Mouse (Mus musculus) neural tube, embryonic 11.5 days (tissue): Measurements from ENCODE around the gene Anapc11. TPM values are rescaled to one million over a fixed set of nuclear protein-coding genes. Genes with fewer than 3 reads are reported as not detected.

Experiments used
- ATAC-seq: fragments of 200-750 bp; cut with Nextera tagmentation; 2 replicates; pipeline ENCODE4 v1.8.0; 2017; ENCODE audit warnings: moderate number of reproducible peaks, mild to moderate bottlenecking, moderate TSS enrichment, moderate library complexity; ENCODE audit not compliant: insufficient read depth, low FRiP score, low TSS enrichment
- DNase-seq: peaks from one replicate; pipeline ENCODE4 v3.0.0-alpha.2; 2015; ENCODE audit warnings: low spot score
- H3K27ac ChIP-seq: fragments of 300-500 bp; sonication (generic); 2 replicates; pipeline ENCODE4 v1.5.1; 2014; ENCODE audit warnings: low read depth, mild to moderate bottlenecking, low read length
- H3K27me3 ChIP-seq: fragments of 300-500 bp; sonication (generic); 2 replicates; pipeline ENCODE4 v1.6.1; 2014; ENCODE audit warnings: mild to moderate bottlenecking, low read length, mixed read lengths; ENCODE audit not compliant: control insufficient read depth, insufficient read depth
- H3K36me3 ChIP-seq: fragments of 300-500 bp; sonication (generic); 2 replicates; pipeline ENCODE4 v1.6.1; 2014; ENCODE audit warnings: mild to moderate bottlenecking, low read length, moderate library complexity, mixed read lengths; ENCODE audit not compliant: control insufficient read depth, insufficient read depth
- H3K4me1 ChIP-seq: fragments of 300-500 bp; sonication (generic); 2 replicates; pipeline ENCODE4 v1.6.1; 2014; ENCODE audit warnings: low read length, mixed read lengths; ENCODE audit not compliant: control insufficient read depth, insufficient read depth
- H3K4me2 ChIP-seq: fragments of 300-500 bp; sonication (generic); 2 replicates; pipeline ENCODE4 v1.6.1; 2014; ENCODE audit warnings: low read depth, mild to moderate bottlenecking, moderate library complexity
- H3K4me3 ChIP-seq: fragments of 300-500 bp; sonication (generic); 2 replicates; pipeline ENCODE4 v1.5.1; 2014; ENCODE audit warnings: low read depth, low read length
- H3K9ac ChIP-seq: fragments of 300-500 bp; sonication (generic); 2 replicates; pipeline ENCODE4 v1.6.1; 2014; ENCODE audit warnings: mild to moderate bottlenecking, low read length
- H3K9me3 ChIP-seq: fragments of 300-500 bp; sonication (generic); 2 replicates; pipeline ENCODE4 v1.6.1; 2016; ENCODE audit warnings: low read length; ENCODE audit not compliant: control insufficient read depth
- WGBS: fragments of 180-500 bp; shearing (Covaris S2); extraction: QIAGEN DNeasy Blood & Tissue Kit; methylation state at CpG from one replicate; pipeline ENCODE4 v1.1.7; 2014; 5-methylcytosine and 5-hydroxymethylcytosine counted together
- polyA plus RNA-seq: library from polyadenylated mRNA; unstranded; fragments of >200 nt; fragmentation: Nextera tagmentation; extraction: Ambion mirVana; gene quantifications from 2 replicates; pipeline ENCODE4 v1.2.1, GENCODE M21; 2014

Anapc11 gene
- polyA plus RNA-seq, 1 experiment from 2014 or later, result 199 TPM

DNA sequence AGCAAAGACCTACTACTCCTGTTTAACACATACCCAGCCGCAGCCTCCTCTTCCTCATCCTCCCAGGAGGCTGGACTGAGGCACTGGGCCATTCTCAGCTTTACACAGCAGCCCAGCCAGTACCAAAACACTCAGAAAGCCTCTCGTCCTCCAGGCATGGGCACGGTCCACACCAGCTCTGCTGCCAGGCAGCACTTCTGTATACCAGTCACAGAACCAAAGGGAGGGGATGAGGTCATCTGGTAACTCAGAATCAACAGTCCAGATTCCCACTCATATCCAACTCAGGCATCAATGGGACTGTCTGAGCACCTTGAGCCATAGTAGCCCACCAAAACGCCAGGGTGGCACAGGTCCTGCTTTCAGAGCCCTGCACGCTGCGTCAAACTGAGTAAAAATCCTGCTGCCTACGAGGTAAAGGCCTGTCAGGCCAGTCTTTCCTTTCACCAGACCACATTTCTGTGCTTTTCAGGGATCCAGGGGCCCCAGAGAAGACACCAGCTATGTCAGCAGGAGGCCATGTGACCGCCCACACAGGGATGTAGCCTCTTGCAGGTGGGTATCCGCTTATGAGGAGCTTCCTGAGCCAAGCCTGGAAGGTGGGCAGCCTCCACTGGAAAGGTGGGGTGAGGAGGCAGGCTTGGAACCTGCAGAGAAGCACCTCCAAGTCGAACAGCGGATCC, 28.7 kb downstream of the Anapc11 start:
- Histone ChIP-seq H3K9me3 (no peaks in the 10 kb centered on the region), H3K27me3 (no peaks in the 10 kb centered on the region), H3K9ac (no peak overlapping the region), H3K4me3 (no peak overlapping the region), H3K4me2 (no peak overlapping the region), H3K4me1 (peaks cover 19% of the 10 kb centered on the region), H3K36me3 (peaks cover 9% of the 10 kb centered on the region), H3K27ac (no peak overlapping the region)
- DNase-seq, result no peak
- no peak for ATAC-seq
- 90% methylated on average over 11 of the region's 11 CpGs for WGBS

DNA sequence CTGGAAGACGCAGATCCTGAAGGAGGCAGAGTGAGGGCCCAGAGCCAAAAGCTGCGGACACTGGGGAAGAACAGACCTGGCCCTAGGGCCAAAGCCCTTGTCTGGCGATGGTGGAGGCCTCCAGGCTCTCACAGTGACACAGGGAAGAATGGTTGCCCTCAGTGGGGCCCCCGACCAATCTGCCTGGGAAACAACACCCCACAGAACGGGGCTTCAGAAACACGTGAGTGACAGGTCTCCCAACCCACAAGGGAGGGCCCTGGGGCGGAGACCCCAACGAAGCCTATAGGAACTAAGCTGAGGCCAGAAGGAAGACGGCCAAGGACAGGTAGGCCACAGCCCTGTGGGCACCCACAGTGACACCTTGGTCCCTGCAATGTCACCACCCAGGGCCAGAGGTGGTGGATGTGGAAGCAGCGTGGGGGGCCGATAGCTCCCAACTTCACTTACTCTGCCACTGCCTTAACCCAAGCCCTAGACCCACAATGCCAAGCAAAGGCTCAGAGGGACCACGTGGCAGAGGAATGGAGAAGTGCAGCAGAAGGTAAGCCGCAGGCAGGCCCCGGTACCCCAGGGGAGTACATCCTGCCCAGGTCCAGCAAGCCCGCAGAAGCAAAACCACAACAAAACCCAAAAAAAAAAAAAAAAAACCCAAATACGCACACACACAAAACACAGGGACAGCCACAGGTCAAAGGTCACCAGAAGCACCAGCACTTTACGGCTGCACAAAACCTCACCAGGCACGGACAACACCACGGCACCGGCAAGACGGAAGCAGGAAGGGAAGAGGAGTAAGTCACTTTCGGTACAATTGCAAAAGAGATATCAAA, 29.5 kb downstream of the Anapc11 start:
- Histone ChIP-seq H3K36me3 (peaks cover 9% of the 10 kb centered on the region), H3K9ac (no peak overlapping the region), H3K4me2 (no peak overlapping the region), H3K4me3 (no peak overlapping the region), H3K27me3 (no peaks in the 10 kb centered on the region), H3K4me1 (peaks cover 23% of the 10 kb centered on the region), H3K27ac (no peak overlapping the region), H3K9me3 (no peaks in the 10 kb centered on the region)
- no peak for ATAC-seq
- 83% methylated on average over 22 of the region's 22 CpGs for WGBS
- DNase-seq, result no peak

DNA sequence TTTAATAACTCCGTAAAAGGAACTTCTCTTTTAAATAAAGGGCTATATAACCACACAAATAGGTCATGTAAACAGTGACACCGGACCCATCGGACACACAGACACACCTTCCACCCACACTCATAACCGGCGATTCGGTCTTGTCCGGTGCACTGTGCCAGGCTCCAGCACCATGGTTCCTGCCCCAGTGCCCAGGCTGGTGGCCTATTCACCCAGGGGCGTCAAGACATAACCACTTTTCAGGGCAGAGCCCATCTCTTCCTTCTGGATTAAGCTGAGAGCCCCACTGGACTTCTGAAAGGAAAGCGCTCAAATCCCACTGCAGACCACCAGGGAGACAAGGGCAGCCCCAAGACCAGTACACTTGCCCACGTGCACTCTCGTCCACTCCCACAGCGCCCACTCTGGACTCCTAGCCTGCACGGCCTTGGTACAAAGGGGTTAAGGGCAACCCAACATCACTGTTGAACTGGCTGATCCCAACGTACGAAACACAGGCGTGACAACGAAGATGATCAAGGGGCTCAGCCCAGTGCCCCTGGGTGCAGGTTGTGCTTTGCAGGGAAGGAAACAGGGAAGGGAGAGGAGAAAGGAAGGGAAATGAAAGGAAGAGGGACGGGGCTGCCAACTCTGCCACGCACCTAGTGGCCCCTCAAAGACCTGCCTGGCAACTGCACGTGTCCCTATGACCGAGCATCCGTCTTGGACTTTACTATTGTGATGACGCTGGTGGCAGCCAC, 30.6 kb downstream of the Anapc11 start:
- DNase-seq (no peak), ATAC-seq (no peak)
- H3K9ac ChIP-seq, result no peak overlapping the region
- no peak overlapping the region for H3K27ac ChIP-seq
- no peak overlapping the region for H3K4me2 ChIP-seq
- 96% methylated on average over 23 of the region's 23 CpGs for WGBS
- H3K27me3 ChIP-seq, result no peaks in the 10 kb centered on the region
- H3K36me3 ChIP-seq, result peaks cover 9% of the 10 kb centered on the region
- H3K9me3 ChIP-seq, result no peaks in the 10 kb centered on the region
- H3K4me3 ChIP-seq, result no peak overlapping the region
- peaks cover 23% of the 10 kb centered on the region for H3K4me1 ChIP-seq

DNA sequence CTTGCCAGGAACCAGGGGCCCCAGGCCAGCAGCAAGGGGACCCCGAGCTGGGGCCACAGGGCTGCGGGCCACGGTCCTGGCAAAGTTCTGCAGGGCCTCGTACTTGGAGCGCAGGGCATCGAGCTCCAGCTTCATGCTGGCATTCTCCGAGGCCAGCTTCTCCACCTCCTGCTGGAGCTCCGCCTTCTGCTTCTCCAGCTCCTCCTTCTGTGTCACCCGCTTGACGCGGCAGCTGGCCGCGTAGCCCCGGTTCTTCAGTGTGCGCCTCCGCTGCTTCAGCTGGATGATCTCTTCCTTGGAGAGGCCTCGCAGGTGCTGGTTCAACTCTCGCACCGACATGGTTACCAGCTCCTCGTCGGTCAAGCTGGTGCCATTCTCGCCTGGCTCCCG, 31.1 kb downstream of the Anapc11 start:
- Histone ChIP-seq H3K4me3 (no peak overlapping the region), H3K36me3 (peaks cover 9% of the 10 kb centered on the region), H3K27me3 (no peaks in the 10 kb centered on the region), H3K27ac (no peak overlapping the region), H3K9me3 (no peaks in the 10 kb centered on the region), H3K9ac (no peak overlapping the region), H3K4me2 (no peak overlapping the region), H3K4me1 (peaks cover 18% of the 10 kb centered on the region)
- 82% methylated on average over 23 of the region's 23 CpGs for WGBS
- DNase-seq, result no peak
- no peak for ATAC-seq

DNA sequence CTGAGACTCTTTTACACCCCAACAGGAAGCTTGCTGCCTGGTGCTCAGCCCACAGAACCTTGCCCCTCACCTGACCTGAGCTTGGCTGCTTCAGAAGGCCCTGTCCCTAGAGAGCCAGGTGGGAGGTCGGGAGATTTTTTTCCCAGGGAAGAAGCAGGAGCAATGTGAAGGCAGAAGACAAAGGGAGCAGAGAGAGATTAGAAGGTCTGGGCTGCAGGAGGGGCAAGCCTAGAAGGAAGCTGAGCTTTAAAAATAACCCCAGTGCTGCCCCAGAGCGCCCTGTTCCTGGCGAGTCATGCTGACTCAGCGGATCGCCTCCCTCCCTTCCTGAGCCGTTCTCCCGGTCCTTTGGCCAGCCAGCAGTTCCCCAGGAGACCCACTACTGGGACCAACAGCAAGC, 31.7 kb downstream of the Anapc11 start:
- DNase-seq (no peak), ATAC-seq (no peak)
- WGBS, result 39% methylated on average over 7 of the region's 7 CpGs
- Histone ChIP-seq H3K9me3 (no peaks in the 10 kb centered on the region), H3K4me1 (peaks cover 18% of the 10 kb centered on the region), H3K36me3 (peaks cover 9% of the 10 kb centered on the region), H3K4me2 (peak overlapping the region; percentile 10; the same call in 1 of the 2 replicates), H3K27me3 (no peaks in the 10 kb centered on the region), H3K27ac (peak overlapping the region; percentile 35; the same call in 1 of the 2 replicates), H3K9ac (peak overlapping the region; percentile 35; the same call in 1 of the 2 replicates), H3K4me3 (no peak overlapping the region)

DNA sequence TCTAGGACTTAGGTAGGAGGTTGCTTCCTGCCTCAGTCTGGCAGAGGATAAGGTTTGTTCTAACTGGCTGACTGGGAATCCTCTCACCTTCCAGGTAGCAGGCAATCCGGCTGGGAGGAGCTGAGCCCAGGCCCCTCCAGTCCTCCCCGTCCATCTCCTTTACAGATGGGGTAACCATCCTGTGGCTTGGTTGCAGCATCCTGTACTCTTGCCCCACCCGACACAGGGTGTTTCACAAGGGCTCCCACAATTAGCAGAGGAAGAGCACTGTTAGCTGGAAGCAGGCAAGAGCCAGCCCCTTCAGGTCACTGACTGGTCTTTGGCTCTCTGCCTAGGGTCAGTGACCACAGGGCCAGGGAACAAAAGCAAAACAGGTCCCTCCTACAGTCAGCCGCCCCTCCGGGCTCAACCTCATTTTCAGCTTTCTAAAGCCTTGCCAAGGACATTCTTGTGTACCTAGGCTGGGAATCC, 32.2 kb downstream of the Anapc11 start:
- peaks cover 9% of the 10 kb centered on the region for H3K36me3 ChIP-seq
- no peak overlapping the region for H3K4me3 ChIP-seq
- H3K4me2 ChIP-seq, result peak overlapping the region; percentile 10; the same call in 1 of the 2 replicates
- DNase-seq (no peak), ATAC-seq (no peak)
- WGBS, result 57% methylated on average over 5 of the region's 5 CpGs
- peak overlapping the region; percentile 35 for H3K27ac ChIP-seq
- H3K27me3 ChIP-seq, result no peaks in the 10 kb centered on the region
- H3K9me3 ChIP-seq, result no peaks in the 10 kb centered on the region
- H3K4me1 ChIP-seq, result peaks cover 14% of the 10 kb centered on the region
- H3K9ac ChIP-seq, result peak overlapping the region; percentile 35; the same call in 1 of the 2 replicates

DNA sequence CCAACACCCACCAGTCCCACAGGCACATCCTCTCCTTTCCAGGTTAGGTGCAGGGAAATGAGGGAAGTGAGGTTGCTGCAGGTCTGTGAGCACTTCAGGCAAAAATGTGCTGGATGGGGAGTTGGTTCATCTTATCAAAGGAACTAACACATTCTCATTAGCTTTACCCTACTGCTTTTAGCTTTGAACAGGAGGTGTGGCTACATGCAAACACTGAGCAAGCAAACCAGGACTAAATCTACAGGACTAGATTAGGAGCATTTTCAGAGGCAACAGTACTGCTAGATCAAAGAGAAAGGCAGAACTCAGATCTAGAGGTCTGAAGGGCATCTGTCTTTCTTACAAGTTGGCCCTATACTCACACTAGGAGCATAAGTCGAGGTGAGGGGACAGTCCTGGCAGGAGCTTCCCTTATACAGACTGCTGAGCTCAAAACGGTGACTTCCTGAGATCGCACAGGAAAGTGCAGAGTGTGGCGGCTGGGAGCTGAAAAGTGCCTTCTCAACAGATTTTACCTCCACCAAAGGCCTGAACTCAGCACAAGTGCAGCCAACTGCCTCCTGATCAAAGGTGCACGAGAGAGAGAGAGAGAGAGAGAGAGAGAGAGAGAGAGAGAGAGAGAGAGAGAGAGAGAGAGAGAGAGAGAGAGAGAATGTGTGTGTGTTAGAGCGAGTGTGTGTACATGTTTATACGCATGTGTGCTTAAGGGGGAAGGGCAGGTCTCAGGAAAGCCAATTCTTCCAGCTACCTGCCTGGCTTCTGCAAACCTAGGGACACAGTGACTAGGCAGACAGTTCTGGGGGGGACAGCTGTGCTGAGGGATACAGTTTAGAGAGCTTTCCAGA, 32.9 kb downstream of the Anapc11 start:
- H3K27me3 ChIP-seq, result no peaks in the 10 kb centered on the region
- no peak overlapping the region for H3K4me3 ChIP-seq
- H3K9me3 ChIP-seq, result no peaks in the 10 kb centered on the region
- H3K9ac ChIP-seq, result peak overlapping the region; percentile 0
- 56% methylated on average over 6 of the region's 7 CpGs for WGBS
- no peak for ATAC-seq
- peaks cover 9% of the 10 kb centered on the region for H3K36me3 ChIP-seq
- DNase-seq, result no peak
- no peak overlapping the region for H3K27ac ChIP-seq
- H3K4me2 ChIP-seq, result peak overlapping the region; percentile 96
- H3K4me1 ChIP-seq, result peaks cover 14% of the 10 kb centered on the region
